Mouse (Mus musculus): ENCODE measurements around the gene Fam83e. TPM values are rescaled to one million over a fixed set of nuclear protein-coding genes. Genes with fewer than 3 reads are reported as not detected.

Fam83e gene
- polyA plus RNA-seq, 1 experiment from 2014 or later = 19.7 TPM

DNA sequence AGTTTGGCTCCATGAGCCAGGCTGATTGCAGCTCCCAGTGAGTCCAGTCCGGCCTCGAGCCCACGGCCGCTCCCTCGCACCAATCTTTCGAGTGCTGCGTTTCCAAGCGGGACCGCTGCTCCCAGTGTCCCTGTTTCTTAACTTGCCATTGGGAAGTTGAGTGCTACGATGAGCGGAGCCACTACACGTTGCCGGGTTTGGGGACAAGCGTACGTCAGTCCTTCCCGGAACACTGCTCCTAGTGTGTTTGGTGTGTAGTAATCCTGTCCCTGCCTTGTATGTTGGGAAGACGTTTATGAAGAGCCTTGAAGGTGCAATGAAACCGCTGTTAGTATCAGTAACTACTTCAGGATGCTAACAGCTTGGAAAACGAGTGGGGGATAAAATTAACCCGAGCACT lies 2.7 kb upstream of the Fam83e start:
- Histone ChIP-seq H3K4me3 (replicated peaks) (peak overlapping the region; percentile 71), H3K36me3 (peaks cover 16% of the 10 kb centered on the region), H3K4me1 (replicated peaks) (peaks cover 45% of the 10 kb centered on the region), H3K4me2 (replicated peaks) (peak overlapping the region; percentile 76), H3K9ac (peak overlapping the region; percentile 91), H3K27me3 (replicated peaks) (no peaks in the 10 kb centered on the region), H3K27ac (peak overlapping the region; percentile 90), H3K9me3 (no peaks in the 10 kb centered on the region)
- under 1% methylated on average over 20 of the region's 20 CpGs for WGBS
- ATAC-seq = no peak

DNA sequence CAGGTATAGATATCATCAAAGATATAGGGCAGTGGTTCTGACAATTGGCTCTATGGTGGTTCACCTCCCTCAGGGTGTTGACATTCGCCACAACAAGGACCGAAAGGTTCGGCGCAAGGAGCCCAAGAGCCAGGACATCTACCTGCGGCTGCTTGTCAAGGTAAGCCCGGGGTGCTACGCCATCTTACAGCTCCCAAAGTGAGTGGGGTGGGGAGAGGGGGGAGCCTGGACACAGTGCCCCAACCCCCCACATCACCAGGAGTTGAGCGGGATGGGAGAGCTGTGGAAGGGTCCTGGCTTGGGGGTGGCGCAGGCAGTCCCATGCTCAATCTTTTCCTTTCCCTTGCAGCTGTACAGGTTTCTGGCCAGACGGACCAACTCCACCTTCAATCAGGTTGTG lies 1.8 kb upstream of the Fam83e start:
- Histone ChIP-seq H3K9ac (peak overlapping the region; percentile 91), H3K9me3 (no peaks in the 10 kb centered on the region), H3K27ac (0 out of 2 replicates have a peak overlapping the region, but pooled peaks have one; percentile 41), H3K4me3 (replicated peaks) (peak overlapping the region; percentile 71), H3K4me2 (replicated peaks) (peak overlapping the region; percentile 76), H3K27me3 (replicated peaks) (no peaks in the 10 kb centered on the region), H3K36me3 (peaks cover 21% of the 10 kb centered on the region), H3K4me1 (replicated peaks) (peaks cover 39% of the 10 kb centered on the region)
- ATAC-seq = no peak
- 68% methylated on average over 10 of the region's 10 CpGs for WGBS

DNA sequence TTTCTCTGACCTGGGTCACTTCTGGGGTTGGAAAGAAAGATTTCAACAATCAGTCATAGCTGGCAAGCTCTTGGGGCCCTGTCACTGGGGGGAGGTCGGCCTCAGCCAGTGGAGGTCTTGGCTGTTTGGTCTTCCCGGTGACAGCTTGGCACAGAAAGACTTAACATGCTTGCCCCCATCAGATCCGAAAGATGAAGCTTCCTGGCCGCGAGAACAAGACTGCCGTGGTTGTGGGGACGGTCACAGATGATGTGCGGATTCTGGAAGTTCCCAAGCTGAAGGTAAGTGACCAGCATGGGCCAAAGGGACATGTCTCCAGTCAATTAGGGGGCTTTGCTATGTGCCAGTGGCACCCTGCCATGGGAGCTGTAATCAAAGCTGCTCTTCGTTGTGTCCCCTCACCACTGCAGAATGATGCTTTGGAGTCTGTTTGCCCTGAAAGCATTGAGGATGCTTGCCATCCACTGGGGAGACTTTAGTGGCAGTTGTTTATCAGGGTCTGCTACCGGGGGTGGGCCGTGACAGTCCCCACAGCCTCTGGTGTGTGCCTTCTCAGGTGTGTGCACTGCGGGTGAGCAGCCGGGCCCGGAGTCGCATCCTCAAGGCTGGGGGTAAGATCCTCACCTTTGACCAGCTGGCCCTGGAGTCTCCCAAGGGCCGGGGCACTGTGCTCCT lies 1.1 kb upstream of the Fam83e start:
- Histone ChIP-seq H3K4me3 (replicated peaks) (peak overlapping the region; percentile 71), H3K9me3 (no peaks in the 10 kb centered on the region), H3K4me1 (replicated peaks) (peaks cover 34% of the 10 kb centered on the region), H3K27ac (peak overlapping the region; percentile 41; the same call in 1 of the 2 replicates), H3K9ac (peak overlapping the region; percentile 91), H3K36me3 (peaks cover 27% of the 10 kb centered on the region), H3K4me2 (replicated peaks) (peak overlapping the region; percentile 76), H3K27me3 (replicated peaks) (no peaks in the 10 kb centered on the region)
- no peak for ATAC-seq
- 88% methylated on average over 16 of the region's 16 CpGs for WGBS

DNA sequence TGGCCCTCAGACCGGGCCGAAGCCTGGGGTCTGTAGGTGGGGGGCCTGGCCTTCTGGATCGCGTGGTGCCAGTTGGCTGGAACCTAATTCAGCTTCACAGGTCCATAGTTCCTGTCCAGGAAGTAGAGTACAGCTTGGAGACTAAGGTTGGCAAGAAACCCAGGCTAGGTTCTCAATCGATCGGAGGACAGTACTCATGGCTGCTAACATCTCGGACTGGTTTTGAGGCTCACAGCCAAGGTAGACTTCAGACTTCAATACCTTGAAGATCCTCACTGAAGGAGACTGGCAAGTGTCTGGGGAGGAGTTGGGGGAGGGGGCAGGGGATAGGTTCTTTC lies 191 bp downstream of the Fam83e start:
- peak overlapping the region; percentile 59 for H3K27ac ChIP-seq
- H3K9ac ChIP-seq = peak overlapping the region; percentile 21; the same call in 1 of the 2 replicates
- H3K4me2 ChIP-seq (replicated peaks) = peak overlapping the region; percentile 50
- peaks cover 40% of the 10 kb centered on the region for H3K36me3 ChIP-seq
- no peaks in the 10 kb centered on the region for H3K27me3 ChIP-seq (replicated peaks)
- ATAC-seq = no peak
- WGBS = 60% methylated on average over 7 of the region's 7 CpGs
- peaks cover 31% of the 10 kb centered on the region for H3K4me1 ChIP-seq (replicated peaks)
- H3K9me3 ChIP-seq = no peaks in the 10 kb centered on the region
- peak overlapping the region; percentile 22 for H3K4me3 ChIP-seq (replicated peaks)

DNA sequence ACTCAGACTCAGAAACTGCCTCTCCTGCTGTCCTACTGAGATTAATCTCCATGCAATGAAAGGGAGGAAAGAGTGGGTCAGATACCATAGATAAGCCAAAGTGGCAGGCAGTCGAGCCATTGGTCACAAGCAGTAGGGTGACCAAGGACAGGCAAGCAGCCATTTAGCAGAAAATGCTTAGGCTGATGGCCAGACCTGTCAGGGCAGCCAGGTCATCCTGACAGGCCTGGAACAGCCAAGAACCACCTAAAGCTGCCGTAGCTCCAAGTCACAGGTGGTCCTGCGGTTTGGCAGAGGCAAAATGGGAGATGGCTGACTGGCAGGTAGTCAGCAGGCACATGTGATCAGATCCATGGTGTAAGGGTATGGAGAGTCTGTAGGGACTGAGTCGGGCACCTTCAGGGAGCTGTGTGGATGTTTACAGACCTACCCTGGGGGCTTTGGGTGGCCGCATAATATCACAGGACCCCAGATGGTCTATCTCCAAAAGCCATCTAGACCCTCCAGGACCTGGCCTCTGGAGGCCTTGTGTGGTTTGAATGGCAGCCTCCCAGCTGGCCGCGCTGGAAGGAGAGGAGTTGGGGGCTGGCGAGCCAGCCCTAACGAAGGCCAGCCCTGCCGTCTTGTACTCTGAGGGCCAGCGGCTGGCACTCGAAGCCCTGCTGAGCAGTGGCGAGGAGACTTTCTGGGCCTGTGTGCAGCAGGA lies 783 bp downstream of the Fam83e start:
- H3K4me2 ChIP-seq (replicated peaks) = peak overlapping the region; percentile 50
- no peak for ATAC-seq
- no peaks in the 10 kb centered on the region for H3K27me3 ChIP-seq (replicated peaks)
- 67% methylated on average over 13 of the region's 13 CpGs for WGBS
- peak overlapping the region; percentile 59 for H3K27ac ChIP-seq
- peaks cover 30% of the 10 kb centered on the region for H3K4me1 ChIP-seq (replicated peaks)
- H3K9me3 ChIP-seq = no peaks in the 10 kb centered on the region
- H3K36me3 ChIP-seq = peaks cover 45% of the 10 kb centered on the region
- H3K4me3 ChIP-seq (replicated peaks) = peak overlapping the region; percentile 22
- peak overlapping the region; percentile 21 for H3K9ac ChIP-seq

DNA sequence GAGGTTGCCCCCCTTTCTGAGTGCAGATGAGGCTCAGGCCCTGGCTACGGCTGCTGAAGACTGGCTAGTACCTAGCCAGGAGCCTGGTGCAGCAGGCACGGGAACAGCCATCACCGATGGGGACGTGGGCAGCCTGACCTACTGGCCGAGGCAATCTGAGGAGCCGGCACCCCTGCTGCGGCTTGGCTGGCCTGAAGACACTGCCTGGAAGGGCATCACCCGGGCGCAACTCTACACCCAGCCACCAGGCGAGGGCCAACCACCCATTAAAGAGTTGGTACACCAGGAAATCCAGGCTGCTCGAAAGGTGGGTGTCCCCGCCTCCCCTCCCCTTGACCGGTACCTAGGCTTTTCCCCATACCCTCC lies 1.3 kb downstream of the Fam83e start:
- Histone ChIP-seq H3K4me2 (replicated peaks) (peak overlapping the region; percentile 50), H3K9ac (peak overlapping the region; percentile 21), H3K27ac (peak overlapping the region; percentile 59), H3K36me3 (peaks cover 47% of the 10 kb centered on the region), H3K4me1 (replicated peaks) (peaks cover 33% of the 10 kb centered on the region), H3K9me3 (no peaks in the 10 kb centered on the region), H3K4me3 (replicated peaks) (peak overlapping the region; percentile 22), H3K27me3 (replicated peaks) (no peaks in the 10 kb centered on the region)
- 74% methylated on average over 13 of the region's 13 CpGs for WGBS
- no peak for ATAC-seq

DNA sequence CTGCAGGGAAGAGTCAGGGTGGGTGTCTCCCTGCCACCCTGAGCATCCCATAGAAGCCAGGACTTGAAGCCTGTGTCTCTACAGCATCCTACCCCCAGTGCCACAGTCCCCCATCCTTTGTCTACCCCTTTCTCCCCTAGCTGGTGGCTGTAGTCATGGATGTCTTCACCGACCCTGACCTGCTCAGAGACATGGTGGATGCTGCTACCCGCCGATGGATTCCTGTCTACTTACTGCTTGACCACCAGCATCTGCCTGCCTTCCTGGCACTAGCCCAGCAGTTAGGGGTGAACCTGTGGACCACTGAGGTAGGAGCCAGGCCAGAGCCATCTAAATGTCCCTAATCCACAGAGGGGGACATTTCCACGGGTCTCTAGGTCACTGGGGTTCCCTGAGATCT lies 2.3 kb downstream of the Fam83e start:
- Histone ChIP-seq H3K4me1 (replicated peaks) (peaks cover 33% of the 10 kb centered on the region), H3K27ac (no peak overlapping the region), H3K4me3 (replicated peaks) (no peak overlapping the region), H3K9ac (no peak overlapping the region), H3K9me3 (no peaks in the 10 kb centered on the region), H3K4me2 (replicated peaks) (peak overlapping the region; percentile 50; the same call in 1 of the 2 replicates), H3K27me3 (replicated peaks) (no peaks in the 10 kb centered on the region), H3K36me3 (peaks cover 47% of the 10 kb centered on the region)
- ATAC-seq = no peak
- 87% methylated on average over 4 of the region's 4 CpGs for WGBS

DNA sequence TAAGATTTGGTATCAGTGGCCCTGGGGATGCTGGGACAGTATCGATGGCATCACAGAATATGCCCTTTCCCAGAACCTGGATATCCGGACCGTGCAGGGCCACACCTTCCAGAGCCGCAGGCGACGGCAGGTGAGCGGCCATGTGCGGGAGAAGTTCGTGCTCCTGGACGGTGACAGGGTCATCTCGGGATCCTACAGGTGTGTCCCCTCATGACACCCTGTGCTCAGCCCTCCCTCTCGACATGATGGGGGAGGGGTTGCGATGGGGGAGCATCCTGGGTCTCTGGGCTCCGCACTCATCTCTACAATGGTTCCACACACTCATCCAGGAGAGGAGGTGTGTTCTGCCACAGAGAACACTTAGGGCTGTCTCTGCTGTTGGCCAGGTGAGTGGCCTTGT lies 2.8 kb downstream of the Fam83e start:
- peaks cover 47% of the 10 kb centered on the region for H3K36me3 ChIP-seq
- ATAC-seq = no peak

DNA sequence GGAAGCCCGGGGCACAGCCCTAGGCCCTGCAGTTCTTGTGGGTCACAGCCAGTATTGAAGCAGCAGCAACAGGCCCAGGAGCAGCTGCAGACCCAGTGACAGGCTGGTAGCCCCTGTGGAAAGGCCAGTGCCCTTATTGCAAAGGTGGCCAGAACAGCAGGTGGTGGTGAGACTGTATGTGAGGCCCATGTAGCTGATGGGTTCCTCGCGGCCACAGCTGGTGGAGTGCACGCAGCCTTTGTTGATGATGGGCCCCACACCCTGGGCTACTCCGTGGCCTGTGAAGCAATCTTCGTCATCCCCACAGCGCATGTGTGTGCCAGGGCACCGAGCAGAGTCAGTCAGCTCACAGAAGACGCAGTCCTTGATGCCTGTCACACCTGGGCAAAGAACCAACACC lies 4.1 kb downstream of the Fam83e start:
- no peak overlapping the region for H3K27ac ChIP-seq
- H3K4me2 ChIP-seq (replicated peaks) = no peak overlapping the region
- no peak for ATAC-seq
- H3K9me3 ChIP-seq = no peaks in the 10 kb centered on the region
- no peak overlapping the region for H3K9ac ChIP-seq
- H3K36me3 ChIP-seq = peaks cover 40% of the 10 kb centered on the region
- WGBS = 87% methylated on average over 9 of the region's 9 CpGs
- no peaks in the 10 kb centered on the region for H3K27me3 ChIP-seq (replicated peaks)
- no peak overlapping the region for H3K4me3 ChIP-seq (replicated peaks)
- H3K4me1 ChIP-seq (replicated peaks) = peaks cover 27% of the 10 kb centered on the region

More for the DNA sequence above, 2.8 kb downstream of the Fam83e start:
- Histone ChIP-seq H3K9me3 (no peaks in the 10 kb centered on the region), H3K4me3 (replicated peaks) (no peak overlapping the region), H3K27ac (no peak overlapping the region), H3K27me3 (replicated peaks) (no peaks in the 10 kb centered on the region), H3K9ac (no peak overlapping the region; the same call in 1 of the 2 replicates), H3K4me2 (replicated peaks) (no peak overlapping the region), H3K4me1 (replicated peaks) (peaks cover 32% of the 10 kb centered on the region)
- WGBS = 90% methylated on average over 14 of the region's 14 CpGs

DNA sequence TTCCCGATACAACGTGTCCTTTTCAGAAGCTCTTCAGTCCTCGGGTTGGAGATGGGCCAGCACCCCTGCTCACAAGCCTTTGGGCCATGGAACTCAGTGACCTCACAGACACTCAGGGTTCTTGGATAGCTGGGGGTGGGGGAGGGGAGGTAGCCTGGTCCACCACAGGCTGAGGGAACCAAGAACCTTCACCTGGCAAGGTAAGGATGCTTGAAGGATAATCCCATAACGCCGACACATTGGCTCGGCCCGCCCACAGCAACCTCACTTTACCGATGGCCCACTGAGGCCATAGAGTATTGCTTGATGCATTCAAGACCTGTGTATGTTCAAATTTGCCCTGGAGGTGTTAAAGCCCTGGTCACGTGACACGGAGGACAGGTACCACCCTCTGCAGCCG lies 4.7 kb downstream of the Fam83e start, which contains the start of gene Spaca4:
Gene Spaca4, minus strand, starts transcription at position 101 of the 400 bp plus-strand sequence.
- 0 out of 2 replicates have a peak within 1 kb of the TSS, but pooled peaks have one; percentile 17 for H3K9ac ChIP-seq
- 0 out of 2 replicates have a peak within 1 kb of the TSS, but pooled peaks have one; percentile 7 for H3K4me2 ChIP-seq (replicated peaks)
- WGBS = 91% methylated on average over 11 of the region's 11 CpGs
- H3K9me3 ChIP-seq = no peaks in the 10 kb centered on the region
- no peak within 1 kb of the TSS for H3K4me3 ChIP-seq (replicated peaks)
- H3K27me3 ChIP-seq (replicated peaks) = no peaks in the 10 kb centered on the region
- peak within 1 kb of the TSS; percentile 67 for H3K27ac ChIP-seq
- H3K36me3 ChIP-seq = peaks cover 39% of the 10 kb centered on the region
- peaks cover 33% of the 10 kb centered on the region for H3K4me1 ChIP-seq (replicated peaks)
- ATAC-seq = no peak

DNA sequence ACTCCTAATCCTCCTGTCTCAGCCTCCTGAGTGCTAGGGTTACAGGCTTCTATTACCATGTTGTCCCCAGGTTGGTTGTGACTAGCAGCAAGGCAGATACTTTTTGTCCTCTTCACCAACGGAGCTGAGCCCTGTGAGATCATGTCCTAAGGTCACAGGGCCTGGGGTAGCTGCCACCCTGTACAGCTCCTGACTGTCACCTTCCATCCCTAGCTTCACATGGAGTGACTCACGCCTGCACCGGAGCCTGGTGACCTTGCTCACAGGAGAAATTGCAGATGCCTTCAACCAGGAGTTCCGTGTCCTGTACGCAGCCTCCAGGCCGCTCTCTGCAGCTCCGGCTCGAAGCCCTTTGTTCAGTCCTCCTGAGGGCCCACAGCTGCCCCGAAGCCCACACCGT lies 5.4 kb downstream of the Fam83e start:
- Histone ChIP-seq H3K4me2 (replicated peaks) (0 out of 2 replicates have a peak overlapping the region, but pooled peaks have one; percentile 7), H3K4me1 (replicated peaks) (peaks cover 38% of the 10 kb centered on the region), H3K4me3 (replicated peaks) (no peak overlapping the region), H3K36me3 (peaks cover 36% of the 10 kb centered on the region), H3K9ac (0 out of 2 replicates have a peak overlapping the region, but pooled peaks have one; percentile 17), H3K9me3 (no peaks in the 10 kb centered on the region), H3K27ac (peak overlapping the region; percentile 67), H3K27me3 (replicated peaks) (no peaks in the 10 kb centered on the region)
- WGBS = 84% methylated on average over 10 of the region's 10 CpGs
- ATAC-seq = no peak

DNA sequence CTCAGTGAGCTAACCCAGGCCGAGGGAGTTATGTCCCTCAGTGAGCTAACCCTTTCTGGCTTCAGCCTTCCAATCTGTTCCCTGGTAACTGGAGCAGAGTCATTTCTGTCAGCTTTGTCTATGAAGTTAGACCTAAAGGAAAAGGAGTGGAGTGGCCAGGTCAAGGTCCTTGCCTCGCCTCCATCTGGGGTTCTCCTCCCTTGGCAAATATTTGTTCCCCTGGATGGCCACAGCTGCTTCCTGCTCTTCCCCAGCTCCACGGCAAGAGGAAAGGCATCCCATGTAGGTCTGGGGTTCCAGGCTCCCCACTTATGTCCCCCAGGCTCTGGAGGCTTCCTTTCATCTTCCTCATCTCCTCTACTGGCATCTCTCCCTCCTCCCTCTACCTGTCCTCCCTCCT lies 6.6 kb downstream of the Fam83e start:
- WGBS = 50% methylated on average over 3 of the region's 3 CpGs
- Histone ChIP-seq H3K9ac (no peak overlapping the region), H3K4me3 (replicated peaks) (no peak overlapping the region), H3K4me2 (replicated peaks) (peak overlapping the region; percentile 33), H3K4me1 (replicated peaks) (peaks cover 40% of the 10 kb centered on the region), H3K27me3 (replicated peaks) (no peaks in the 10 kb centered on the region), H3K36me3 (peaks cover 34% of the 10 kb centered on the region), H3K27ac (peak overlapping the region; percentile 67), H3K9me3 (no peaks in the 10 kb centered on the region)
- peak; percentile 39 for ATAC-seq
